Mouse (Mus musculus): Measurements from ENCODE around the gene Trpm8. TPM values are rescaled to one million over a fixed set of nuclear protein-coding genes. Genes with fewer than 3 reads are reported as not detected.

Gene Trpm8
- polyA plus RNA-seq, 1 experiment from 2014 or later, result 0.04 TPM

DNA sequence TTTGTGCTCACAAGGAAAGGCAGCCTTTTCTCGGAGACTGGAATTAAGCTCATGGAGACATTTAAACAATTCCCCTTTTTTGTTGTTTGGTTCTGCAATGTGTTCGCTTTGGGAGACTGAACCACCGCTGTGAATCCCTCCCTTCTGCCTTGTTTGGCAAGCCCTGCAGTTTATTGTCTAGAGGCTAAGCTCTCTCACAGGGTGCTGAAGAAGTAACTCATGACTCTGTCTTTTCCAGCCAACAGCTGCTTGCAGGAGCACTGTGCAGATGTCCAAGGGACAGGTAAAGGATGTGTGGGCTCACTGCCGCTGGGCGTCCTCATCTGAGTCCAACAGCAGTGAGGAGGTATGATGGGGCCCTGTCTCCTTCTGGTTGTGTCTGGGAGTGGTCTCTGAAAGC, 134.6 kb downstream of the Trpm8 start:
- Histone ChIP-seq H3K9me3 (no peaks in the 10 kb centered on the region), H3K27ac (peak overlapping the region; percentile 35)
- no peak for ATAC-seq

DNA sequence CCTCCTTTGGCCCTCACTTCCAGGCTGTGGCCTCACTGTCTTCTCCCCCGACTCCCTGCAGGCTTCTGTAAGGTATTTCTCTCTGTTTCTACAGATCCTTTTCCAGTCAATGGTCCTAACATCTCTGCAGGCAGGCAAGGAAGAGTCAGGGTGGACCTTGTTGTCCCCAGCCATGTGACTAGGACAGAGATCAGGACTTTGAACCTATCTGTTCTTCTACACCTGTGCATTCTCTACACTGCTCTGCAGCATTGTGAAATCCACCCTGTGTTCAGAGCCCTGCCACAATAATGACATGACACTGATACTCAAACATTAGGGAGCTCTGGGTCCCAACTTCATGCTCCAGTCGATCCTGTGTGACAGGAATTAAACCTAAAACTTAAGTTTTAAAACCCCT, 141.5 kb downstream of the Trpm8 start:
- Histone ChIP-seq H3K4me3 (replicated peaks) (no peak overlapping the region), H3K4me1 (replicated peaks) (no peaks in the 10 kb centered on the region), H3K9me3 (no peaks in the 10 kb centered on the region), H3K9ac (replicated peaks) (no peak overlapping the region), H3K4me2 (replicated peaks) (no peak overlapping the region), H3K27ac (no peak overlapping the region), H3K27me3 (no peaks in the 10 kb centered on the region), H3K36me3 (no peaks in the 10 kb centered on the region)
- no peak for ATAC-seq
- WGBS, result 87% methylated on average over 2 of the region's 2 CpGs

More for the DNA sequence above, 134.6 kb downstream of the Trpm8 start:
- Histone ChIP-seq H3K36me3 (no peaks in the 10 kb centered on the region), H3K9ac (replicated peaks) (no peak overlapping the region), H3K27me3 (no peaks in the 10 kb centered on the region), H3K4me1 (replicated peaks) (peaks cover 12% of the 10 kb centered on the region), H3K4me3 (replicated peaks) (no peak overlapping the region), H3K4me2 (replicated peaks) (no peak overlapping the region)
- 29% methylated on average over 5 of the region's 5 CpGs for WGBS

DNA sequence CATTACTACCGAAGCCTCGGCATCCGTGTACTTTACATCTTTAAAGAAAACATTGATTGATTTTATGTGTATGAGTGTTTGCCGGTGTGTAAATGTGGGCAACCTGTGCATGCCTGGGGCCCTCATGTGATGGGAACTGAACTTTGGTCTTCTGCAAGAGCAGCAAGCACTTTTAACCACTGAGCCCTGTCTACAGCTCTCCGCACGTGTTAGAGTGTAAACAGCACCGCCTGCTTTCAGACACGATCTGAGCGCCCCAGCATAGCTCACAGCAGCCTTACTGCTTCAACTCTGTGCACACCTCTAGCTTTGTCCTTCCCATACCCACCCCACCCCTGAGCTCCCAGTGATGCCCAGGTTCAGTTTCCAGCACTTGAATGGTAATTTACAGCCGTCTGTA, 144.6 kb downstream of the Trpm8 start:
- H3K36me3 ChIP-seq, result no peaks in the 10 kb centered on the region
- H3K4me2 ChIP-seq (replicated peaks), result no peak overlapping the region
- no peaks in the 10 kb centered on the region for H3K9me3 ChIP-seq
- ATAC-seq, result no peak
- H3K27me3 ChIP-seq, result peaks cover 3% of the 10 kb centered on the region; the same call in 1 of the 2 replicates
- no peak overlapping the region for H3K9ac ChIP-seq (replicated peaks)
- 0 out of 2 replicates have a peak, but pooled peaks cover 3% of the 10 kb centered on the region for H3K4me1 ChIP-seq (replicated peaks)
- WGBS, result 92% methylated on average over 10 of the region's 10 CpGs
- H3K4me3 ChIP-seq (replicated peaks), result no peak overlapping the region
- no peak overlapping the region for H3K27ac ChIP-seq

DNA sequence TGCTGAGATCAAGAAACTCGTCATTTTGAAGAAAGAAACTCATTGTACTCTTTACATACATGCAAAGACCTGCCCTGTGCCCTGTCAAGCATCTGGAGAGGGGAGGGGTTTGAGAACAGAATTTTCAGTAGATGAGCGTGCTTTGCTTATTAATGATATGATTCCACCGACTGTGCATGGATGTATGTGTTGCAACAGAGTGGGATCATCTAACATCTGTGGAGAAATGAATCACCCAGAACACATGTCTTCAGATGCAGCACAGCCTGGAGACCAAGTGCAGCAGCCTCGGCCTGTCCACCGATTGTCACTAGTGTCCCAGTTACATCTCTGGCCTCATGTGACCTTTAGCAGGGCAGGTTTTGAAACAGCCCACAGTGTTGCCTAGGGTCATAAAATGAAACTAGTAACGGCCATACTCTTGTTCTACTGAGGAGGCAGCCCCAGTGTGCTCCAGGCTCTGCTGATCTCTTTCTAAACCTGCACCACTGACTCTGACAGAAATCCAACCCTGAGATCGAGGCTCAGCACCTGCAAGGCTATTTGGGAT, 145.5 kb downstream of the Trpm8 start:
- 77% methylated on average over 7 of the region's 7 CpGs for WGBS
- no peak overlapping the region for H3K27ac ChIP-seq
- H3K4me1 ChIP-seq (replicated peaks), result 0 out of 2 replicates have a peak, but pooled peaks cover 3% of the 10 kb centered on the region
- H3K4me3 ChIP-seq (replicated peaks), result no peak overlapping the region
- ATAC-seq, result no peak
- no peaks in the 10 kb centered on the region for H3K9me3 ChIP-seq
- no peak overlapping the region for H3K4me2 ChIP-seq (replicated peaks)
- H3K27me3 ChIP-seq, result peaks cover 3% of the 10 kb centered on the region; the same call in 1 of the 2 replicates
- H3K9ac ChIP-seq (replicated peaks), result no peak overlapping the region
- H3K36me3 ChIP-seq, result no peaks in the 10 kb centered on the region

DNA sequence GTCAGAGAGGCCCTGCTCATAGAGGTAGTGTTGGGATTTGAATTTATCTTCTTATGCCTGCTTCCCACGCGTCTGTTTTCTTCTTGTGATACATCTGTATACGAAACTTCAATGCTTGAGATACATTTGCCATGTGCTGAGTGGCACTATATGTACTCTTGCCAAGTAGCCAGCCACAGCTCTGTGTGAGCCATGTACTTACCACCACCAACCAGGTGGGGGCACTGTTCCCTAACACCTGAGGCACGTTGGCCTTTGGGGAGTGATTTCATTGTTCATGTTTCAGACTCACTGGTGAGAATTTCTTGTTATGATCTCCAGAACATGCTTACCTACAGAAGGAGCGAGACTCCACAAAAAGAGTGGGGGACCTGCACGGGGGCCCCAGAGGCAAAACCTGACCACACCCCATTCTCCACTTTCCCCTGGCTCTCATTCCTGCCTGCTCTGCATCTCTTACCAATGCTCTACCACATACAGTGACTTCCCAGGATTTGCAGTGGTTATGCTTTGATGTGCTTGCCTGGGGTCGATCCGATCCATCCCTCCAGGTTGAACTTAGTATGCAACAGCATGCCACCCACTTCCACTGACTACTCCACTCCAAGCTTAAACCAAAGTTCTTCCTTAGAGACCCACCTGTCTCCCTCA, 147.3 kb downstream of the Trpm8 start:
- WGBS, result 26% methylated on average over 8 of the region's 8 CpGs

DNA sequence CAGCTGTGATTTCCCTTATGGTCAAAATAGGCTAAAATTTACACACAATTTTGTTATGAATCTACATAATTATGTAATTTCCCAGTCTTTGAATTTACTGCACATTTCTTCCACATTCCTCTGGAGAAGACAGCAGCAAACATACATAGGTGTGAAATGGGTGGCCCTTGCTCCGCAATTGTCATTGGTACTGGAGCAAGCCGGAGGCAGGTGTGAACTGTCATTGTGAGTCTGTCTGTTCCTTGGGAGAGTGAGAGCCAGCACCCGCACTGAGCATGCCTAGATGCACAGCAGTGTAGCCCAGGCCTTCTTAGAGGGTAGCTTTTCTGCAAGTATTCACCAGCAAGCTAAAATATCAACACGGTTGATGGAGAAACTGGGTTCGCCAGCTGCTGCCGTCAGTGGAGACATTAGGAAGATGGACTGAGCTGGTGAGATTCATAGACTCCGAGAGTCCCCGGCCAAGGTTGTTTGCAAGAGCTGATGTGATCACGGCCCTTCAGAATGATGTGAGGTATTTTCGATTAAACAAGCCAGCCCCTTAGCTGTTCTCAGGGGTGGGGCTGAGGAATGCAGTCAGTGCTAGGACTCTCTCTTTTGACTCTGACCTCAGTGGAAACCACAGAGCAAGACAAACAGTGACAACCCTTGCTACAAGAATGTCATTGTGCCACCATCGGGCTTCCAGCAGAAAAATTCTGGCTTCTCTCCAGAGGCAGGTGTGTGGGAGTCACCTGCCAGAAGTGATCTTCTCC, 150.7 kb downstream of the Trpm8 start:
- Histone ChIP-seq H3K36me3 (no peaks in the 10 kb centered on the region), H3K4me3 (replicated peaks) (no peak overlapping the region), H3K9me3 (no peaks in the 10 kb centered on the region), H3K9ac (replicated peaks) (no peak overlapping the region), H3K27ac (no peak overlapping the region), H3K27me3 (peaks cover 3% of the 10 kb centered on the region; the same call in 1 of the 2 replicates), H3K4me2 (replicated peaks) (no peak overlapping the region), H3K4me1 (replicated peaks) (peaks cover 16% of the 10 kb centered on the region)
- no peak for ATAC-seq
- WGBS, result 84% methylated on average over 11 of the region's 11 CpGs

More for the DNA sequence above, 147.3 kb downstream of the Trpm8 start:
- Histone ChIP-seq H3K4me2 (replicated peaks) (no peak overlapping the region), H3K9me3 (no peaks in the 10 kb centered on the region), H3K4me1 (replicated peaks) (peaks cover 13% of the 10 kb centered on the region), H3K9ac (replicated peaks) (no peak overlapping the region), H3K4me3 (replicated peaks) (no peak overlapping the region), H3K36me3 (no peaks in the 10 kb centered on the region), H3K27ac (no peak overlapping the region), H3K27me3 (peaks cover 3% of the 10 kb centered on the region; the same call in 1 of the 2 replicates)
- ATAC-seq, result peak; percentile 80

DNA sequence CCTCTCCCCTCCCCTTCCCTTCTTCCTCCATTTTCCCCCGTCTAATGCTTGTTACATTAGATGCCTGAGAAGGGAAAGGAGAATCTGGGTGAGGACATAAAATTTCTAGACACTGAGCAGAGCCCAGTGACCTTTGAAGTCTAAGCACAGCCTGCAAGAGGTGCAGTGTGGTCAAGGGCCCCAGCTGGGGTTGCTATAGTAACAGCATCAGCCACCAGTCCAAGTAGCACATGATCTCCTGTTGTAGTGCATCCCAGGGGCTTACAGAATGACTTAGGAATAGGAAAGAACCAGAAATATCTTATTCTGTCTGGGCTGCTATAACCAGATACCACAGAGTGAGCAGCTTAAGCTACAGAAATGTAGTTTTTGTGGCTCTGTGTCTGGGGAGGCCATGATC, 152.0 kb downstream of the Trpm8 start:
- Histone ChIP-seq H3K36me3 (no peaks in the 10 kb centered on the region), H3K4me1 (replicated peaks) (peaks cover 18% of the 10 kb centered on the region), H3K27ac (no peak overlapping the region), H3K4me3 (replicated peaks) (no peak overlapping the region), H3K27me3 (peaks cover 3% of the 10 kb centered on the region; the same call in 1 of the 2 replicates), H3K9me3 (no peaks in the 10 kb centered on the region), H3K9ac (replicated peaks) (no peak overlapping the region), H3K4me2 (replicated peaks) (no peak overlapping the region)
- peak; percentile 58 for ATAC-seq
- 27% methylated on average over 1 of the region's 1 CpGs for WGBS

DNA sequence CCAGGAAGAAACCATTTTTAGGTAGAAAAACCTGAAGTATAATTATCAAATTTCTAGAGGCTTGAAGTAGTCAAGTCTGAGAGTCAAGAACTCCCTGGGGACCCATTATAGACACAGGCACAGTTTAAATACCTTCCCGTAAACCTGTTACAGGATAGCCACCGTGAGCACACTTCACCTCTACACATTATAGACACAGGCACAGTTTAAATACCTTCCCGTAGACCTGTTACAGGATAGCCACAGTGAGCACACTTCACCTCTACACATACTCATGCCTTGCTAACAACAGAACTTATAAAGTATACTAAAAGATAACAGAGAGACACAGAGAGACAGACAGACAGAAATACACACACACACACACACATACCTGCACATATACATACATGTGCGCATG, 153.8 kb downstream of the Trpm8 start:
- H3K36me3 ChIP-seq, result no peaks in the 10 kb centered on the region
- no peak overlapping the region for H3K27ac ChIP-seq
- peaks cover 16% of the 10 kb centered on the region for H3K4me1 ChIP-seq (replicated peaks)
- no peak for ATAC-seq
- H3K9me3 ChIP-seq, result no peaks in the 10 kb centered on the region
- 82% methylated on average over 4 of the region's 4 CpGs for WGBS
- H3K4me3 ChIP-seq (replicated peaks), result no peak overlapping the region
- H3K27me3 ChIP-seq, result no peaks in the 10 kb centered on the region
- no peak overlapping the region for H3K9ac ChIP-seq (replicated peaks)
- no peak overlapping the region for H3K4me2 ChIP-seq (replicated peaks)

DNA sequence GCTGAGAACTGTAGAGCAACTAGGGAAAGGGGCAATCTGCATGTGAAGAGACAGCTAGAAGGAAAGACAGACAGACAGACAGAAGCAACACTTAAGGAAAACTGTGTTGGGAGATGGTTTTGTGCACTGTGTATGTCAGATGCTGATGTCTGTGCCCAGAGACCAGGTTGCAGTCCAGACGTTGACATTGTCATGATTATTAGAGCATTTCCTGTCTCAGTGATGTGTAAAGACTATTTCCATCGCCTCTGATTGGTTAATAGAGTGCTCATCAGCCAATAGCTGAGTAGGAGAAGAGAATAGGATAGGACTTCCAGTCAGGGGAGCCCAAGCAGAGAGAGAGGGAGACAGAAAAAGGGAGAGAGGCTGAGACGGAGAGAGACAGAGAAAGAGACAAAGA, 155.1 kb downstream of the Trpm8 start:
- Histone ChIP-seq H3K4me3 (replicated peaks) (no peak overlapping the region), H3K4me1 (replicated peaks) (peaks cover 16% of the 10 kb centered on the region), H3K27me3 (no peaks in the 10 kb centered on the region), H3K4me2 (replicated peaks) (no peak overlapping the region), H3K27ac (no peak overlapping the region), H3K36me3 (no peaks in the 10 kb centered on the region), H3K9me3 (no peaks in the 10 kb centered on the region), H3K9ac (replicated peaks) (no peak overlapping the region)
- 40% methylated on average over 3 of the region's 3 CpGs for WGBS
- ATAC-seq, result no peak

DNA sequence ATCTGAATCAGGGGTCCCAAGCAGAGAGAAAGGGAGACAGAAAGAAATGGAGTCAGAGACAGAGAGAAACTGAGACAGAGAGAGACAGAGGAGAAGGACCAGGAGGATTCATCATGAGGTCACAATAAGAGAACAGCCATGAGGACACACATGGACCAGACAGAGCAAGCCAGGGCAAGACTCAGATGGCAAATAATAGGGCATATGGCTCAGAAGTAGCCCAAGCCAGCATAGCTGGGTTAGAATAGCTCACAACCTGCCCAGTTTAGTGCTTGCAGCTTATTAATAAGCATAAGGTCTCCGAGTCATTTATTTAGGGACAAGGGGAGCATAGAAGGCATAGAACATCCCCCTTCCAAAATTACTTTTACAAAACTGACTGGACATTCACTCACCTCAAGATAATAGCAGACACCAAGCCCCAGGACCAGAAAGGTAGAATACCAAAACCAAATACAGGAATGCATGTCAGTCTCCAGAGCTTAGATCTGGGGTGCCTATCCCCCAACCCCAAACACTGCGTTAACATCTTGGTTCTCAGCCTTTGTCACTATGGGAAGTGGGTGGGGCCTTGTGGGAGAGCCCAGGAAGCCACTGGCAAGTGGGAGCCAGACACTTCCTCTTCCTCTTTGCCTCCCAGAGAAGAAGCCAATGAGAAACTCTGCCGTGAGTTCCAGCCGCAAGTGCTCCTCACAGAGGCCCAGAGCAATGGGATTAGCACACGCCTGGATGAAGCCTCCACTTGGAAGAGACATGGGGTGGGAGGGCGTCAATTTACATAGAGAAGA, 155.8 kb downstream of the Trpm8 start:
- 57% methylated on average over 6 of the region's 6 CpGs for WGBS

DNA sequence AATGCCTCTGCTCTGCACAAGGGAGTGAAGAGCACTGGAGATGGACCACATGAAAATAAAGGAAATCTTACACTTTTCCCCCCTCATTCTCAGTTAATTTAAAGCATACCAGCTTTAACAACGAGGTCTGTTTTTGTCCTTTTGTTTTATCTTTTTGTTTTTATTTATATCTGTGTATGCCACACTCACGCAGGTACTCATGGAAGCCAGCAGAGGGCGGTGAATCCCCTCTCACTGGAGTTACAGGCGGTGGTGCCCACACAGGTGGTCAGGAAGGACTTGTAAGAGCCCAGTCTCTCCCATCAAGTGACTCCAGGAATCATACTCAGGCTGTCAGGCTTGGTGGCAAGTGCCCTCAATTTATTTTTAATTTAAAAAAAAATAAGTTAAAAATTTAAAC, 156.6 kb downstream of the Trpm8 start:
- no peak overlapping the region for H3K9ac ChIP-seq (replicated peaks)
- ATAC-seq, result no peak
- no peak overlapping the region for H3K4me2 ChIP-seq (replicated peaks)
- H3K4me3 ChIP-seq (replicated peaks), result no peak overlapping the region
- H3K27ac ChIP-seq, result no peak overlapping the region
- no peaks in the 10 kb centered on the region for H3K27me3 ChIP-seq
- no peaks in the 10 kb centered on the region for H3K9me3 ChIP-seq
- no peaks in the 10 kb centered on the region for H3K36me3 ChIP-seq
- WGBS, result 61% methylated on average over 4 of the region's 4 CpGs
- H3K4me1 ChIP-seq (replicated peaks), result peaks cover 12% of the 10 kb centered on the region

More for the DNA sequence above, 155.8 kb downstream of the Trpm8 start:
- H3K4me3 ChIP-seq (replicated peaks), result no peak overlapping the region
- H3K9ac ChIP-seq (replicated peaks), result no peak overlapping the region
- no peaks in the 10 kb centered on the region for H3K36me3 ChIP-seq
- no peak for ATAC-seq
- H3K27me3 ChIP-seq, result no peaks in the 10 kb centered on the region
- no peak overlapping the region for H3K27ac ChIP-seq
- no peak overlapping the region for H3K4me2 ChIP-seq (replicated peaks)
- peaks cover 16% of the 10 kb centered on the region for H3K4me1 ChIP-seq (replicated peaks)
- no peaks in the 10 kb centered on the region for H3K9me3 ChIP-seq
